Mouse (Mus musculus) liver, adult 2 months (tissue): ENCODE results near the gene Btbd35f20. TPM values are rescaled to one million over a fixed set of nuclear protein-coding genes. Genes with fewer than 3 reads are reported as not detected.
"Not testable (repeated sequence)": the region's sequence is repeated elsewhere in the genome, so short reads cannot be mapped to it uniquely, and the experiment has no call there.

Experiments used
- DNase-seq: peaks from one replicate; pipeline ENCODE4 v3.0.0-alpha.2; 2011; ENCODE audit warnings: low read depth, low spot score; ENCODE audit errors: extremely low read depth
- H3K27ac ChIP-seq: fragments of 200-500 bp; replicated peaks from 2 replicates; pipeline ENCODE4 v1.5.1; 2012; ENCODE audit warnings: low read depth, mild to moderate bottlenecking, control low read depth, inconsistent platforms, low read length; ENCODE audit not compliant: insufficient read depth
- H3K27me3 ChIP-seq: fragments of 200-500 bp; 2 replicates; pipeline ENCODE4 v1.6.1; 2012; ENCODE audit warnings: mild to moderate bottlenecking, moderate library complexity, low read length, inconsistent platforms; ENCODE audit not compliant: control insufficient read depth, insufficient read depth
- H3K36me3 ChIP-seq: fragments of 200-500 bp; 2 replicates; pipeline ENCODE4 v1.6.1; 2012; ENCODE audit warnings: low read length, inconsistent platforms; ENCODE audit not compliant: control insufficient read depth, insufficient read depth
- H3K4me1 ChIP-seq: fragments of 200-500 bp; 2 replicates; pipeline ENCODE4 v1.6.1; 2011; ENCODE audit warnings: low read length; ENCODE audit not compliant: control insufficient read depth, insufficient read depth
- H3K4me3 ChIP-seq: fragments of 200-500 bp; 2 replicates; pipeline ENCODE4 v1.5.1; 2011; ENCODE audit warnings: low read depth, mild to moderate bottlenecking, control low read depth, low read length, moderate library complexity; ENCODE audit not compliant: insufficient read depth
- H3K79me2 ChIP-seq: fragments of 200-500 bp; 2 replicates; pipeline ENCODE4 v1.6.1; 2012; ENCODE audit warnings: inconsistent platforms, mild to moderate bottlenecking, low read length, moderate library complexity; ENCODE audit not compliant: control insufficient read depth, insufficient read depth
- H3K9ac ChIP-seq: fragments of 200-500 bp; 2 replicates; pipeline ENCODE4 v1.6.1; 2012; ENCODE audit warnings: low read depth, mild to moderate bottlenecking, control low read depth, inconsistent platforms, low read length
- whole genome bisulfite sequencing: fragments of 180-500 bp; shearing (Covaris S2); methylation state at CpG from one replicate; pipeline ENCODE4 v1.1.7; 2018; 5-methylcytosine and 5-hydroxymethylcytosine counted together
- polyA plus RNA-seq: library from polyadenylated mRNA; depleted of rRNA; stranded (reverse); fragments of >200 nt; gene quantifications from 2 replicates; pipeline ENCODE4 v1.2.3, GENCODE M21; 2012; rRNA removed
- total RNA-seq: library from RNA; depleted of rRNA; stranded (reverse); fragments of >200 nt; gene quantifications from 2 replicates; pipeline ENCODE4 v1.2.3, GENCODE M21; 2014; rRNA removed

Gene Btbd35f20
- not detected in 2 replicates for total RNA-seq
- polyA plus RNA-seq, result not detected in 2 replicates

GRCm38 (mm10) chrX:4291145-4291544 lies at the start of gene Btbd35f20:
Btbd35f20 (minus strand) TSS chrX:4291245.
- no CpG with 5 or more reads among the region's 4 CpGs for WGBS
- not testable (repeated sequence) for H3K4me1 ChIP-seq, DNase-seq

More at GRCm38 (mm10) chrX:4291145-4291544, at the start of gene Btbd35f20:
- not testable (repeated sequence) for H3K79me2 ChIP-seq, H3K36me3 ChIP-seq, H3K27me3 ChIP-seq, H3K27ac ChIP-seq, H3K4me3 ChIP-seq, H3K9ac ChIP-seq

Other genes with a start within 250 kb of the Btbd35f20 start
- not detected in 2 replicates for gene Btbd35f28, start 94.7 kb downstream of the Btbd35f20 start, total RNA-seq
- gene Btbd35f28, start 94.7 kb downstream of the Btbd35f20 start, polyA plus RNA-seq, result not detected in 2 replicates
- gene Btbd35f17, start 79.4 kb upstream of the Btbd35f20 start, total RNA-seq, result not detected in 2 replicates
- not detected in 2 replicates for gene Btbd35f17, start 79.4 kb upstream of the Btbd35f20 start, polyA plus RNA-seq